Mouse (Mus musculus): ENCODE data around the gene Cgas. TPM values are rescaled to one million over a fixed set of nuclear protein-coding genes. Genes with fewer than 3 reads are reported as not detected.
"Not testable (repeated sequence)": the region's sequence is repeated elsewhere in the genome, so short reads cannot be mapped to it uniquely, and the experiment has no call there.

The Cgas gene
- 1.4 and 1.6 TPM in 2 replicates for total RNA-seq (2021)
- long read RNA-seq, experiment 1, partial matches to known transcripts: 0 of 1 reads
- long read RNA-seq, experiment 1, other reads (novel, unspliced or antisense): 1 of 1 reads
- long read RNA-seq, experiment 2, partial matches to known transcripts: 0 of 1 reads
- long read RNA-seq, experiment 2, other reads (novel, unspliced or antisense): 1 of 1 reads

GRCm38 (mm10) chr9:78442579-78443392, at the start of gene Cgas:
TSS of gene Cgas (minus strand) at chr9:78443237.
- DNase-seq: peak; percentile 77

- no peak for DNase-seq
Measured at GRCm38 (mm10) chr9:78492254-78492653, 49.2 kb upstream of the Cgas start.

- no peak for DNase-seq
Measured at GRCm38 (mm10) chr9:78491169-78491568, 48.1 kb upstream of the Cgas start.

- peak; percentile 87 for DNase-seq
Measured at GRCm38 (mm10) chr9:78488890-78489420, 45.9 kb upstream of the Cgas start, which contains the start of gene Eef1a1. TSS of gene Eef1a1 (minus strand) at chr9:78489151.

- DNase-seq: not testable (repeated sequence)
Measured at GRCm38 (mm10) chr9:78488021-78488420, 45.0 kb upstream of the Cgas start.

- DNase-seq: no peak
Measured at GRCm38 (mm10) chr9:78484660-78485059, 41.6 kb upstream of the Cgas start.

- DNase-seq: no peak
Measured at GRCm38 (mm10) chr9:78482386-78482785, 39.3 kb upstream of the Cgas start.

GRCm38 (mm10) chr9:78481423-78482331, 38.6 kb upstream of the Cgas start:
- peak; percentile 96 for DNase-seq

- peak; percentile 92 for DNase-seq
Measured at GRCm38 (mm10) chr9:78480706-78481358, 37.8 kb upstream of the Cgas start.

- DNase-seq: not testable (repeated sequence)
Measured at GRCm38 (mm10) chr9:78480227-78480626, 37.2 kb upstream of the Cgas start.

- DNase-seq: not testable (repeated sequence)
Measured at GRCm38 (mm10) chr9:78479308-78479707, 36.3 kb upstream of the Cgas start.

- not testable (repeated sequence) for DNase-seq
Measured at GRCm38 (mm10) chr9:78478009-78478605, 35.1 kb upstream of the Cgas start.

- peak; percentile 24 for DNase-seq
Measured at GRCm38 (mm10) chr9:78477021-78477551, 34.0 kb upstream of the Cgas start.

- DNase-seq: peak; percentile 17
Measured at GRCm38 (mm10) chr9:78476531-78477020, 33.5 kb upstream of the Cgas start.

GRCm38 (mm10) chr9:78475873-78476272, 32.8 kb upstream of the Cgas start:
- no peak for DNase-seq

- no peak for DNase-seq
Measured at GRCm38 (mm10) chr9:78475383-78475780, 32.3 kb upstream of the Cgas start.

GRCm38 (mm10) chr9:78474771-78475382, 31.8 kb upstream of the Cgas start:
- DNase-seq: no peak

GRCm38 (mm10) chr9:78474270-78474669, 31.2 kb upstream of the Cgas start:
- no peak for DNase-seq

- no peak for DNase-seq
Measured at GRCm38 (mm10) chr9:78473588-78473987, 30.6 kb upstream of the Cgas start.

- DNase-seq: no peak
Measured at GRCm38 (mm10) chr9:78465725-78466124, 22.7 kb upstream of the Cgas start.

Measured in adrenal gland, postnatal 14 days (tissue).